Mouse (Mus musculus): Measurements from ENCODE around the gene 1700037H04Rik.
A peak's percentile ranks its signal among the peaks of the same experiment; 100 is the strongest.

The 1700037H04Rik gene

GRCm38 (mm10) chr2:131178828-131179245 is 19.0 kb upstream of the 1700037H04Rik start:
- no peak for DNase-seq

- DNase-seq, result no peak
Observed at GRCm38 (mm10) chr2:131177932-131178331, 18.1 kb upstream of the 1700037H04Rik start.

GRCm38 (mm10) chr2:131176491-131176890 is 16.6 kb upstream of the 1700037H04Rik start:
- no peak for DNase-seq

- no peak for DNase-seq
Observed at GRCm38 (mm10) chr2:131175945-131176309, 16.0 kb upstream of the 1700037H04Rik start.

- no peak for DNase-seq
Observed at GRCm38 (mm10) chr2:131175286-131175944, 15.5 kb upstream of the 1700037H04Rik start.

- DNase-seq, result peak; percentile 40
Observed at GRCm38 (mm10) chr2:131174700-131175099, 14.8 kb upstream of the 1700037H04Rik start.

GRCm38 (mm10) chr2:131172322-131172721 is 12.4 kb upstream of the 1700037H04Rik start:
- no peak for DNase-seq

- no peak for DNase-seq
Observed at GRCm38 (mm10) chr2:131171401-131172104, 11.7 kb upstream of the 1700037H04Rik start.

GRCm38 (mm10) chr2:131170936-131171335 is 11.1 kb upstream of the 1700037H04Rik start:
- no peak for DNase-seq

GRCm38 (mm10) chr2:131168914-131169313 is 9.0 kb upstream of the 1700037H04Rik start:
- no peak for DNase-seq

GRCm38 (mm10) chr2:131167984-131168383 is 8.1 kb upstream of the 1700037H04Rik start:
- no peak for DNase-seq

GRCm38 (mm10) chr2:131166172-131166571 is 6.3 kb upstream of the 1700037H04Rik start:
- DNase-seq, result no peak

GRCm38 (mm10) chr2:131163924-131164323 is 4.0 kb upstream of the 1700037H04Rik start:
- no peak for DNase-seq

GRCm38 (mm10) chr2:131160671-131161111 is 810 bp upstream of the 1700037H04Rik start:
- peak; percentile 41 for DNase-seq

- DNase-seq, result peak; percentile 88
Observed at GRCm38 (mm10) chr2:131159491-131159910, 380 bp downstream of the 1700037H04Rik start.

GRCm38 (mm10) chr2:131156987-131157386 is 2.9 kb downstream of the 1700037H04Rik start:
- DNase-seq, result no peak

- DNase-seq, result no peak
Observed at GRCm38 (mm10) chr2:131154036-131154435, 5.8 kb downstream of the 1700037H04Rik start.

- peak; percentile 81 for DNase-seq
Observed at GRCm38 (mm10) chr2:131152166-131152730, 7.6 kb downstream of the 1700037H04Rik start.

GRCm38 (mm10) chr2:131149254-131149578 is 10.7 kb downstream of the 1700037H04Rik start:
- DNase-seq, result no peak

- DNase-seq, result no peak
Observed at GRCm38 (mm10) chr2:131148353-131149253, 11.3 kb downstream of the 1700037H04Rik start.

GRCm38 (mm10) chr2:131147043-131147365 is 12.9 kb downstream of the 1700037H04Rik start:
- DNase-seq, result no peak

- DNase-seq, result no peak
Observed at GRCm38 (mm10) chr2:131146193-131147042, 13.5 kb downstream of the 1700037H04Rik start.

Measured in liver (tissue).